Mouse (Mus musculus) MEL (cell line): ENCODE results near the gene Agmat.

Source experiments
- CTCF ChIP-seq, 3 experiments: IDR thresholded peaks in 2 of 3; conservative IDR thresholded peaks in 1 of 3; 2 replicates each; pipeline ENCODE4 v1.5.1; 2011 to 2012; ENCODE audit warnings: low read length in 3 of 3, low read depth in 2 of 3, mild to moderate bottlenecking in 2 of 3, improper control_type of control experiment in 1 of 3, inconsistent platforms in 1 of 3, mixed read lengths in 1 of 3, moderate library complexity in 1 of 3; ENCODE audit not compliant: control insufficient read depth in 1 of 3, insufficient read depth in 1 of 3, poor library complexity in 1 of 3, severe bottlenecking in 1 of 3
- EP300 ChIP-seq, 2 experiments: IDR thresholded peaks; 2 replicates each; pipeline ENCODE4 v1.6.1; 2011; ENCODE audit warnings: improper control_type of control experiment in 2 of 2, low read length in 2 of 2, low read depth in 1 of 2, mild to moderate bottlenecking in 1 of 2
- ETS1 ChIP-seq: IDR thresholded peaks from 2 replicates; pipeline ENCODE4 v1.6.1; 2012; ENCODE audit warnings: low read depth, mild to moderate bottlenecking, inconsistent platforms, low read length, improper control_type of control experiment, moderate library complexity
- MEF2A ChIP-seq: IDR thresholded peaks from 2 replicates; pipeline ENCODE4 v1.6.1; 2014; ENCODE audit warnings: low read depth, mild to moderate bottlenecking, inconsistent platforms, low read length, improper control_type of control experiment; ENCODE audit not compliant: poor library complexity, insufficient replicate concordance, severe bottlenecking; ENCODE audit errors: extremely low read depth
- POLR2A ChIP-seq, 2 experiments: IDR thresholded peaks; 2 replicates each; pipeline ENCODE4 v1.6.1; 2011 to 2012; ENCODE audit warnings: low read length in 2 of 2, mild to moderate bottlenecking in 2 of 2, control low read depth in 1 of 2, improper control_type of control experiment in 1 of 2, low read depth in 1 of 2, moderate library complexity in 1 of 2; ENCODE audit not compliant: control insufficient read depth in 1 of 2, insufficient read depth in 1 of 2, poor library complexity in 1 of 2
- UBTF ChIP-seq: IDR thresholded peaks from 2 replicates; pipeline ENCODE4 v1.6.1; 2012; ENCODE audit warnings: low read depth, mild to moderate bottlenecking, inconsistent platforms, low read length, improper control_type of control experiment, moderate library complexity, borderline replicate concordance; ENCODE audit not compliant: insufficient read depth
- USF2 ChIP-seq, 2 experiments: IDR thresholded peaks; 2 replicates each; pipeline ENCODE4 v1.6.1; 2011 to 2012; ENCODE audit warnings: improper control_type of control experiment in 2 of 2, low read length in 2 of 2, borderline replicate concordance in 1 of 2, inconsistent platforms in 1 of 2, low read depth in 1 of 2, mild to moderate bottlenecking in 1 of 2; ENCODE audit not compliant: insufficient read depth in 1 of 2

DNA sequence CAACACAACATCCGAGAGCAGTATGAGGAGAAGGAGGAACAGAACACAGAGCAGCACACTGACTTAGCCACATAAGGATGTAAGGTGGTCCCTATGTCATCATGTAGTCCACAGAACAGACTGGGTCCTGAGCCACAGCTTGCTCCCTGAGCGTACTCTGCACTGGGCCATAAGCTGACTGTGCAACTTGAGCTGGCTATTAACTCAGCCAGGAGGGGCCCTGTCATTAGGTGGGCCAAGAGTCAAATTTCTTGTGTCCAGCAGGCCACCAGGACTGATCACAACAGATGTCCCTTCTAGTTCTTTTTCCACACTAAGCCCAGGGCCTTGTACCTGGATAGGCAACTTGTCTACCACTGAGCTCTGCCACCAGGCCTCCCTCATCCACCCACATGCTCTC lies 31.4 kb upstream of the Agmat start:
- TF ChIP-seq CTCF (IDR thresholded peaks at IDR 0.05 in 2 of 3, conservative IDR thresholded peaks at IDR 0.05 in 1 of 3; ENCODE audit: control insufficient read depth in 1 of 3, insufficient read depth in 1 of 3, low read depth in 2 of 3, low read length in 3 of 3, poor library complexity in 1 of 3, severe bottlenecking in 1 of 3) (no peak), UBTF (no peak), POLR2A (IDR thresholded peaks at IDR 0.05; ENCODE audit: control insufficient read depth in 1 of 2, insufficient read depth in 1 of 2, low read depth in 1 of 2, low read length in 2 of 2, poor library complexity in 1 of 2) (no peak), EP300 (IDR thresholded peaks at IDR 0.05; ENCODE audit: low read depth in 1 of 2, low read length in 2 of 2) (no peak), MEF2A (no peak), ETS1 (no peak), USF2 (IDR thresholded peaks at IDR 0.05; ENCODE audit: borderline replicate concordance in 1 of 2, insufficient read depth in 1 of 2, low read depth in 1 of 2, low read length in 2 of 2) (no peak)
